Comparison of ENCODE assay signal across 7 mouse cellular contexts in the genomic region with DNA sequence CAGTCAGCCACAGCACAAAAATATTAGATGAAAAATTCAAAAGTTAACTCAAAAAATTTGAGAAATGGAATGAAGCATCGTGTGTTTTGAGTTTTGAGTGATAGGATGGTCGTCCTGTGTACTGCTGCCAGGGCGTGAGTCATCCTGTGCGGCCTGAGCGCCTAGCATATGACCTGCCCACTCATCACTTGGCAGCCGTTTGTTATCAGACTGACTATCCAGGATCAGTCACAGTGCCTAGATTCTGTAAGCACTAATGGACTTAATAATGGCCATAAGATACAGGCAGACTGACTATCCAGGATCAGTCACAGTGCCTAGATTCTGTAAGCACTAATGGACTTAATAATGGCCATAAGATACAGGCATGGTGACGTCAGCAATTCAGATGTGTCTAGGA. TPM values are rescaled to one million over a fixed set of nuclear protein-coding genes. Genes with fewer than 3 reads are reported as not detected.
DNase-seq lines count a peak whose midpoint lies in the region; ATAC-seq and TF ChIP-seq lines count a peak whose summit lies in the region.
"Not testable (repeated sequence)": the region's sequence is repeated elsewhere in the genome, so short reads cannot be mapped to it uniquely, and the experiment has no call there.

No protein-coding gene starts in this region.

- 91% methylated on average over 7 of the region's 7 CpGs for WGBS in neural tube, embryonic 14.5 days

- not testable (repeated sequence) for H3K9ac ChIP-seq in neural tube, embryonic 14.5 days (replicated peaks; ENCODE audit: low read depth, low read length)

- H3K79me3 ChIP-seq in C2C12 (ENCODE audit: low read depth), result not testable (repeated sequence)

- H3K79me2 ChIP-seq in C2C12 (ENCODE audit: control insufficient read depth, insufficient read depth), result not testable (repeated sequence)

- H3K27me3 ChIP-seq in C2C12 (ENCODE audit: control insufficient read depth, insufficient read depth, insufficient read length); neural tube, embryonic 14.5 days (ENCODE audit: control insufficient read depth, insufficient read depth, low read length): not testable (repeated sequence)

- TF ChIP-seq CTCF in C2C12 (IDR thresholded peaks at IDR 0.05; ENCODE audit: control insufficient read depth, insufficient read depth, insufficient read length), result not testable (repeated sequence)

- DNase-seq in NIH3T3 (ENCODE audit: low read depth), result peak; percentile 89
- DNase-seq in adrenal gland, adult 18-20 months (ENCODE audit: low spot score in 2 of 2), result peak; percentile 39 to 49
- peak; percentile 82 for DNase-seq in adrenal gland, postnatal 14 days
- peak; percentile 13 to 17 for DNase-seq in cerebellum, adult 18-20 months
- peak; percentile 10 to 16 for DNase-seq in cerebellum, postnatal 36 days

- H3K4me3 ChIP-seq in C2C12 (ENCODE audit: insufficient read depth, poor library complexity, severe bottlenecking); neural tube, embryonic 14.5 days (ENCODE audit: low read depth, low read length): not testable (repeated sequence)

- H3ac ChIP-seq in C2C12 (ENCODE audit: control insufficient read depth, insufficient read length, low read depth), result not testable (repeated sequence)

- ATAC-seq in neural tube, embryonic 14.5 days (ENCODE audit: low read depth), result peak; percentile 56; the same call in 1 of the 2 replicates

- H3K36me3 ChIP-seq in C2C12 (ENCODE audit: control insufficient read depth, insufficient read depth), result peaks cover 13% of the 10 kb centered on the region
- H3K36me3 ChIP-seq in neural tube, embryonic 14.5 days (ENCODE audit: control insufficient read depth, insufficient read depth, low read length), result 0 out of 2 replicates have a peak, but pooled peaks cover 10% of the 10 kb centered on the region

- not testable (repeated sequence) for H3K4me1 ChIP-seq in neural tube, embryonic 14.5 days (ENCODE audit: control insufficient read depth, insufficient read depth, low read length)

- not testable (repeated sequence) for H3K4me2 ChIP-seq in neural tube, embryonic 14.5 days (ENCODE audit: low read depth, low read length)

- H3K9me3 ChIP-seq in neural tube, embryonic 14.5 days (ENCODE audit: control insufficient read depth, low read length), result not testable (repeated sequence)

- H3K27ac ChIP-seq in neural tube, embryonic 14.5 days (ENCODE audit: low read depth, low read length), result not testable (repeated sequence)

TF ChIP-seq in C2C12, 6 proteins besides CTCF, POLR2A, EP300 and RAD21:
- TF ChIP-seq USF1 (IDR thresholded peaks at IDR 0.05; ENCODE audit: low read depth), result peak; percentile 75
- peak; percentile 26 for TF ChIP-seq FOSL1 (IDR thresholded peaks at IDR 0.05; ENCODE audit: insufficient read depth, low read length, poor library complexity, severe bottlenecking)

RNA-seq across cellular contexts. Expression of gene Taf1b, which starts 26.9 kb away (rescaled TPM):
- 8.6 TPM for polyA plus RNA-seq in C2C12 (2012; fragmentation: generic; extraction: Trizol)
- total RNA-seq in adrenal gland, adult 18-20 months (2021), result 1 to 10 TPM; 8.6 to 9.8 TPM
- total RNA-seq in adrenal gland, postnatal 14 days (2021), result 13.4 and 15.1 TPM in 2 replicates
- polyA plus RNA-seq in neural tube, embryonic 14.5 days (2014; fragmentation: Nextera tagmentation; extraction: Ambion mirVana), result 38.4 and 39.0 TPM in 2 replicates

RNA-seq across cellular contexts. Expression of gene Grhl1, which starts 47.0 kb away (rescaled TPM):
- polyA plus RNA-seq in C2C12 (2012; fragmentation: generic; extraction: Trizol), result 0.20 TPM
- 1 to 10 TPM in 1 of 2 experiments, under 1 TPM in 1; 0.89 to 1.7 TPM for total RNA-seq in adrenal gland, adult 18-20 months (2021)
- 1.1 and 1.2 TPM in 2 replicates for total RNA-seq in adrenal gland, postnatal 14 days (2021)
- 0.30 and 0.48 TPM in 2 replicates for polyA plus RNA-seq in neural tube, embryonic 14.5 days (2014; fragmentation: Nextera tagmentation; extraction: Ambion mirVana)

Comparison
In these comparisons a context has a peak if more than half of its experiments do, and no peak if none do; other contexts are left out.
1. DNase-seq: peak in every context shown above with its lines; median percentile 89 in NIH3T3; 82 in adrenal gland, postnatal 14 days; 44 in adrenal gland, adult 18-20 months; 15 in cerebellum, adult 18-20 months; 13 in cerebellum, postnatal 36 days.